Mouse (Mus musculus) forebrain, postnatal 0 days (tissue): ENCODE measurements around the gene Fam131a. TPM values are rescaled to one million over a fixed set of nuclear protein-coding genes. Genes with fewer than 3 reads are reported as not detected.
A peak's percentile ranks its signal among the peaks of the same experiment; 100 is the strongest.
"Not testable (repeated sequence)": the region's sequence is repeated elsewhere in the genome, so short reads cannot be mapped to it uniquely, and the experiment has no call there.

Source experiments
- ATAC-seq: fragments of 200-750 bp; cut with Nextera tagmentation; 2 replicates; pipeline ENCODE4 v1.8.0; 2017; ENCODE audit warnings: mild to moderate bottlenecking, moderate library complexity
- DNase-seq: peaks from one replicate; pipeline ENCODE4 v3.0.0-alpha.2; 2015
- H3K27ac ChIP-seq: fragments of 300-500 bp; sonication (generic); 2 replicates; pipeline ENCODE4 v1.5.1; 2014; ENCODE audit warnings: low read depth, mild to moderate bottlenecking, antibody characterized with exemption, low read length, moderate library complexity, mixed read lengths
- H3K27me3 ChIP-seq: fragments of 300-500 bp; sonication (generic); 2 replicates; pipeline ENCODE4 v1.6.1; 2014; ENCODE audit warnings: mild to moderate bottlenecking, low read length, mixed read lengths; ENCODE audit not compliant: insufficient read depth
- H3K36me3 ChIP-seq: fragments of 300-500 bp; sonication (generic); 2 replicates; pipeline ENCODE4 v1.6.1; 2014; ENCODE audit warnings: mild to moderate bottlenecking, moderate library complexity; ENCODE audit not compliant: insufficient read depth
- H3K4me1 ChIP-seq: fragments of 300-500 bp; sonication (generic); 2 replicates; pipeline ENCODE4 v1.6.1; 2014; ENCODE audit warnings: antibody characterized with exemption; ENCODE audit not compliant: insufficient read depth
- H3K4me2 ChIP-seq: fragments of 300-500 bp; sonication (generic); 2 replicates; pipeline ENCODE4 v1.6.1; 2014; ENCODE audit warnings: low read depth, mild to moderate bottlenecking, moderate library complexity
- H3K4me3 ChIP-seq: fragments of 300-500 bp; sonication (generic); 2 replicates; pipeline ENCODE4 v1.5.1; 2014; ENCODE audit warnings: low read depth, low read length, mixed read lengths
- H3K9ac ChIP-seq: fragments of 300-500 bp; sonication (generic); 2 replicates; pipeline ENCODE4 v1.6.1; 2014; ENCODE audit warnings: mild to moderate bottlenecking
- H3K9me3 ChIP-seq: fragments of 300-500 bp; sonication (generic); 2 replicates; pipeline ENCODE4 v1.6.1; 2016; ENCODE audit warnings: low read length
- CTCF ChIP-seq: sonication (generic); IDR thresholded peaks from 2 replicates; pipeline ENCODE4 v1.5.1; 2016; ENCODE audit warnings: antibody characterized with exemption, control low read depth, low read depth
- WGBS: fragments of 180-500 bp; shearing (Covaris S2); extraction: QIAGEN DNeasy Blood & Tissue Kit; methylation state at CpG from one replicate; pipeline ENCODE4 v1.1.7; 2014; 5-methylcytosine and 5-hydroxymethylcytosine counted together
- polyA plus RNA-seq: library from polyadenylated mRNA; unstranded; fragments of >200 nt; fragmentation: Nextera tagmentation; extraction: Ambion mirVana; gene quantifications from 2 replicates; pipeline ENCODE4 v1.2.1, GENCODE M21; 2015
- total RNA-seq: library from RNA; depleted of rRNA; stranded (reverse); fragments of >200 nt; gene quantifications from 2 replicates; pipeline ENCODE4 v1.2.3, GENCODE M21; 2014; rRNA removed

The Fam131a gene
- total RNA-seq (169 and 200 TPM in 2 replicates), polyA plus RNA-seq (81.6 and 89.9 TPM in 2 replicates)

DNA sequence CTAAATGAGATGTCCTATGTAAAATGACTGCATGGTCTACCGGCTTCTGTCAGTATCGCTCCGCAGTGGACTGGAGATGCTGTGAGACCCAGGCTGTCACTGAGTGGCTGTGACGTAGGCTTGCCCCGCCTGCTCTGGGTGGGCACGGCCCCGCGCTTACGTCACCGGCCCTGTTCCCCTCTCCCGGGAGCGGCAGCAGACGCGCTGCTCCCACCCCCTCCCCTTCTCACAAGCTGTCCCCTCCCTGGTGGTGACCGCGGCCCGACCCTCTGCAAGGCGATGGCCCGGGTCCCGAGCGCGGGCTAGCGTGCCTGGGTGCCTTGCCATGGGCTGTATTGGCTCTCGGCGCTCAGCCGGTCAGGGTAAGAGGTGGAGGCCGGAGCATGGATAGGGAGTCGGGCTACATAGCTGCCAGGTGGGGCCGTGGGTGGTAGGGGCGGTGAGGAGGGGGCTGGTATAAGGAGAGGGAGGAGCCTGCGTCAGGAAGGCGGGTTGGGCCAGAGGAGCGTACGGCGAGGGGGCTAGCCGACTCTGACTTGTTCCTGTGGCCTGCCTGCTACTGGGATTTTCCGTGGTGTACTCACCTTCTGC is at the start of gene Fam131a:
TSS of gene Fam131a (plus strand) at position 131 of the 591 bp plus-strand sequence.
- peak within 1 kb of the TSS; percentile 72 for H3K4me3 ChIP-seq
- 0 out of 2 replicates have a peak, but pooled peaks have one; percentile 9 for TF ChIP-seq CTCF
- ATAC-seq (peak; percentile 92), DNase-seq (peak; percentile 95)
- WGBS = 3% methylated on average over 36 of the region's 37 CpGs
- H3K9me3 ChIP-seq = no peaks in the 10 kb centered on the region
- H3K9ac ChIP-seq = peak within 1 kb of the TSS; percentile 92
- H3K27me3 ChIP-seq = no peaks in the 10 kb centered on the region
- H3K4me1 ChIP-seq = peaks cover 7% of the 10 kb centered on the region; the same call in 1 of the 2 replicates
- peak within 1 kb of the TSS; percentile 77 for H3K4me2 ChIP-seq
- H3K36me3 ChIP-seq = peaks cover 32% of the 10 kb centered on the region
- peak within 1 kb of the TSS; percentile 98 for H3K27ac ChIP-seq

DNA sequence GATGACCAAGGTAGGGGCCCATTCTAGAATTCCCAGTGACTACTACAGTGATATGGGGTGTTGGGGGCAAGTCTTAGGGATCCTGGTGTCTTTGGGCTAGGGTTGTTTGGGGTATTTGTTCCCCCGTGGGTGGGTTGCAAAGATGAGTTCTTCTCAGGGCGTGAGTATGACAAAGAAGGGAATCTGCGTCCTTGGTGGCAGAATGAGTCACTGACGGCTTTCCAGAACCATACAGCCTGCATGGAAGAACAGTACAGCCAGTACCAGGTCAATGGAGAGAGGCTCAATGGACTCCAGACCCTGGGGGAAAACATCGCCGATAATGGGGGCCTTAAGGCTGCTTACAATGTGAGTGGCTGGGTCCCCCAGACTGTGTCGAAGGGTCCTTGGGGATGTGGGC is 49.1 kb upstream of the Fam131a start:
- no peak overlapping the region for H3K27ac ChIP-seq
- H3K36me3 ChIP-seq = peaks cover 20% of the 10 kb centered on the region
- no peaks in the 10 kb centered on the region for H3K27me3 ChIP-seq
- H3K9me3 ChIP-seq = no peaks in the 10 kb centered on the region
- H3K4me2 ChIP-seq = no peak overlapping the region
- H3K4me3 ChIP-seq = no peak overlapping the region
- no peaks in the 10 kb centered on the region for H3K4me1 ChIP-seq
- no peak overlapping the region for H3K9ac ChIP-seq
- ATAC-seq = no peak
- WGBS = 90% methylated on average over 7 of the region's 7 CpGs
- no peak for TF ChIP-seq CTCF
- no peak for DNase-seq

- Histone ChIP-seq H3K4me2 (peak within 1 kb of the TSS; percentile 82), H3K9ac (peak within 1 kb of the TSS; percentile 85), H3K27ac (peak within 1 kb of the TSS; percentile 82), H3K27me3 (no peaks in the 10 kb centered on the region), H3K4me3 (peak within 1 kb of the TSS; percentile 76), H3K36me3 (peaks cover 25% of the 10 kb centered on the region), H3K4me1 (peaks cover 12% of the 10 kb centered on the region; the same call in 1 of the 2 replicates), H3K9me3 (no peaks in the 10 kb centered on the region)
- peak; percentile 96 for DNase-seq
- peak; percentile 25 for TF ChIP-seq CTCF
- 2% methylated on average over 46 of the region's 46 CpGs for WGBS
- ATAC-seq = peak; percentile 98
These were observed 41.7 kb upstream of the Fam131a start, which contains the start of gene Psmd2 for GRCm38 (mm10) chr16:20651076-20651946. Gene Psmd2, plus strand, starts transcription at chr16:20651652.

GRCm38 (mm10) chr16:20651947-20652310 is 41.1 kb upstream of the Fam131a start:
- Histone ChIP-seq H3K4me2 (peak overlapping the region; percentile 82), H3K4me1 (peaks cover 12% of the 10 kb centered on the region; the same call in 1 of the 2 replicates), H3K9me3 (no peaks in the 10 kb centered on the region), H3K27ac (peak overlapping the region; percentile 82; the same call in 1 of the 2 replicates), H3K36me3 (peaks cover 25% of the 10 kb centered on the region), H3K27me3 (no peaks in the 10 kb centered on the region), H3K4me3 (peak overlapping the region; percentile 76), H3K9ac (peak overlapping the region; percentile 85)
- no peak for TF ChIP-seq CTCF
- 11% methylated on average over 12 of the region's 12 CpGs for WGBS
- DNase-seq (no peak), ATAC-seq (no peak)

DNA sequence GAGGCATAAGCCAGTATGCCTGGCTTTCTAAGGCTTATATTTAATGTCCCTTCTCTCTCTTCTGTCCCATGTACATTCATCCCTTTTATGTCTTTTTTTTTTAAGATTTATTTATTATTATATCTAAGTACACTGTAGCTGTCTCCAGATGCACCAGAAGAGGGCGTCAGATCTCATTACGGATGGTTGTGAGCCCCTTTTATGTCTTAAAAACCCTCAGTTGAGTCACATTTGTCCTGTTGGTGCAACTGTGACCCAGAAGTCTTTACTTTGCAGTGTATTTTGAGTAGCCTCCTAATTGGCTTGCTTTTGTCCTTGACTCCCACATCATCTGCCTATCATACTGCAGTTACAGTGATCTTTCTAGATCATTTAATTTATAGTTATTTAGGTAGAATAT is 39.7 kb upstream of the Fam131a start:
- H3K27ac ChIP-seq = no peak overlapping the region
- H3K4me3 ChIP-seq = no peak overlapping the region
- H3K27me3 ChIP-seq = no peaks in the 10 kb centered on the region
- H3K9ac ChIP-seq = no peak overlapping the region
- H3K36me3 ChIP-seq = peaks cover 37% of the 10 kb centered on the region
- 43% methylated on average over 2 of the region's 2 CpGs for WGBS
- DNase-seq = no peak
- no peaks in the 10 kb centered on the region for H3K9me3 ChIP-seq
- ATAC-seq = no peak
- no peak for TF ChIP-seq CTCF
- H3K4me2 ChIP-seq = no peak overlapping the region
- H3K4me1 ChIP-seq = peaks cover 12% of the 10 kb centered on the region; the same call in 1 of the 2 replicates

- ATAC-seq (no peak), DNase-seq (no peak)
- no peak for TF ChIP-seq CTCF
- no peak overlapping the region for H3K9ac ChIP-seq
- peaks cover 5% of the 10 kb centered on the region; the same call in 1 of the 2 replicates for H3K4me1 ChIP-seq
- no peak overlapping the region for H3K4me2 ChIP-seq
- H3K4me3 ChIP-seq = no peak overlapping the region
- H3K9me3 ChIP-seq = no peaks in the 10 kb centered on the region
- H3K27ac ChIP-seq = no peak overlapping the region
- H3K36me3 ChIP-seq = peaks cover 78% of the 10 kb centered on the region
- H3K27me3 ChIP-seq = no peaks in the 10 kb centered on the region
- 91% methylated on average over 4 of the region's 4 CpGs for WGBS
These were observed 35.4 kb upstream of the Fam131a start for GRCm38 (mm10) chr16:20657661-20658060.

- H3K4me2 ChIP-seq, H3K27ac ChIP-seq, H3K4me3 ChIP-seq, H3K9me3 ChIP-seq, H3K9ac ChIP-seq, ATAC-seq, H3K27me3 ChIP-seq, H3K36me3 ChIP-seq, DNase-seq, H3K4me1 ChIP-seq: not testable (repeated sequence)
- 97% methylated on average over 3 of the region's 6 CpGs for WGBS
These were observed 25.0 kb upstream of the Fam131a start, which contains the start of gene Eif4g1 for GRCm38 (mm10) chr16:20668013-20668412. Gene Eif4g1, plus strand, starts transcription at chr16:20668313.
